Mouse (Mus musculus) retina, postnatal 1 day (tissue): ENCODE results near the gene Wdr63.
"Not testable (repeated sequence)": the region's sequence is repeated elsewhere in the genome, so short reads cannot be mapped to it uniquely, and the experiment has no call there.

Experiments used
- DNase-seq: peaks from one replicate; pipeline ENCODE4 v3.0.0-alpha.2; 2012

Gene Wdr63

DNA sequence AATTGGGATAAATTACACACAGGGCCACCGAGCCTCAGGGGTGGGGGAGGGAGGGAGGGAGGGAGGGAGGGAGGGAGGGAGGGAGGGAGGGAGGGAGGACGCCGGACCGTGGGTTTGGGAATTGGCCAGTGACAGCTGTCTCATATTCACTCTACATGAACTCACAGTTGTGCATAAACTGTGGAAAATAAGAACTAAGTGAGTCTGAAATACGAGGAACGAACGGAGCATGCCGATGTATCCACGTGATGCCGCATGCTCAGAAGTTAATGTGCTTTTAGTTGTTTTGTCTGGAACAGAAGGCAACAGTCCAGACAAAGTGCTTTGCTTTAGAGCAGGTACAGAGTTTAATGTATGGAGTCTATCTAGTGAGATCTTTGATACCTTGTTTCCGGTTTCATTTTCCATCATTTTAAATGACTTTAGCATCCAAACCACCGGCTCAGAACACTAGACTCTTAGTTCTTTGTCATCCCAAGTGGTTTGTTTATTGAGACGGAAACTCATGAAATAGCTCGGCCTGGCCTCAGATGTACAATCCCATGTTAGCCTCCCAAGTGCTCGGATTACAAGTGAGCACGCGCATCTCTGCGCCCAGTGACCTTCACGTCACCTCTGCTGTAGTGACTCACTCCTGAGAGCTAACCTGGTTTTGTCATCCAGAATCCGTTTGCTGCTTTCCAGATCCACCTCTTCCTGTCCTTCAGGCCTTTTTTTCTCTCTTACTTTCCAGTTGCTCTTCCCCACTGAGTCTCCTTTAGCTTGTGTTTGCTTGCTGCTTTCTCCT lies 97.9 kb downstream of the Wdr63 start:
- DNase-seq, result peak; percentile 21

DNA sequence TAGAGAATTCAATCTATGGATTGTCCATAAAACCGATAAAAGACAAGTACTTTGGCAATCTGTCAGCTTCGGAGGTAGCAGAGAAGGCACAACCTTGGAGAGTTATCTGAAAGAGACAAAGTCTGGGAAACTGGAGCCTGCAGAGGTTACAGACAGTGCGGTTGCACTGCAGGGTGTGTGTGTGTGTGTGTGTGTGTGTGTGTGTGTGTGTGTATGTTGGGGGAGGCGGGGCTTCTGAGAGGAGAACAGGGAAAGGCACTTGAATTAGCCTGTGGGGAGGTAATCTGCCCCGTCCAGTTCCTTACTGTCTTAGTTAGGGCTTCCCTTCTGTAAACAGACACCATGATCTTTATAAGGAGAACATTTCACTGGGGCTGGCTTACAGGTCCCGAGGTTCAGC lies 100.1 kb downstream of the Wdr63 start:
- no peak for DNase-seq

DNA sequence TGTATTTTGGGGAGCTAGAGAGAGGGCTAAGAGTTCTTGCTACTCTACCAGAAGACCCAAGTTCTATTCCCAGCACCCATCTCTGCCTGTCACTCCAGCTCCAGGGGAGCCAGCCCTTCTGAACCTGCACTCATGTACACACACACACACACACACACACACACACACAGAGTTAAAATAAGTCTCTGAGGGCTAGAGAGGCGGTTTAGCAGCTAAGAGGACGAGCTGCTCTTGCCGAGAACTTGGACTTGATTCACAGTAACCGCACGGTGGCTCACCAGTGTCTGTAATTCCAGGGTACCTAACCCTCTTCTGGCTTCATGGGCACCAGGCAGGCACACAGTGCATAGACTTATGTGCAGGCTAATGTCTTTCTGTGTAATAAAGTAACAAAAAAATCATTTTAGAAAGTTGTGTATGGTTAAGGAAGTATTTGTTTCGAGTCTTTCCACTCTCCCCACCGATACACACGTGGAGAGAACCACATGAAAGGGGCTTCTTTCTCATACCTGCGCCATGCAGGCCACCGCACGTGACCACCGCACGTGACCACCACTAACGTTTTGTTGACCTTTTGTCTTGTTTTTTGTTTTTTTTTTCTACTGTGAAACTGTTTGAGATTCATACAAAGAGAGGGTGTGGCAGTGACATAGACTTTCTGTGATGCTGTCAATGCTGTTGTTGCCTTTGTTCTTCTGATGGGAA lies 103.4 kb downstream of the Wdr63 start:
- no peak for DNase-seq

DNA sequence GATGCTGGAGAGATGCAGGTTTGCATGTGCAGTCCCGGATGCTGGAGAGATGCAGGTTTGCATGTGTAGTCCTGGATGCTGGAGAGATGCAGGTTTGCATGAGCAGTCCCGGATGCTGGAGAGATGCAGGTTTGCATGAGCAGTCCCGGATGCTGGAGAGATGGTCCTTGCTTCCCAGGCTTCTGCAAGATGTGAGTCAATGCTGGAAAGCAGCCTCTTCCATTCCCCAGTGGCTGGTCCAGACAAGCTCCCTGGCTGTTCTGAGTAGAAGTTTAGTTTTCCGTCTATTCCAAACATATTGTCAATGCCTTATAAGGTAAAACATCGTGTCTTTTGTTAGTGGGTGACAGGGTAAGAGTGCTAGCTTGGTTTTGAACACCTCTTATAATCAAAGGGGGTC lies 111.4 kb downstream of the Wdr63 start:
- DNase-seq, result not testable (repeated sequence)

DNA sequence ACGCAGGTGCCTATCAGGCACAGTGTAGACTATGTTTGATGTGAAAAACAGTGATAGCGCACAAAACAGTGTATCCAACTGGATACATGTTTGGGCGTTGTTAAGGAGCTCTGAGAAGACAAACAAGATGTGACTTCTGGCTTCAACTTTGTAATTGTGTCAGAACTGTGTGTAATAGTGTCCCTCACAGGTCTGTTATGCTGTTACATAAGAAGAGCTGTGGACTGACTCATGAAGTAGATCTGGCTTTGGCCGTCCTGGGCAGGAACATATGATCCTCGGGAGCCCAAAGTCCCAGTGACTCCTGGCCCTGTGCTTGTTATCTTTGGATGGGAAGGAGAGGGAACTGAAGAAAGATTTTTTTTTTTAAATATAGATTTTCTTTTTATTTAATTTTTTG lies 112.4 kb downstream of the Wdr63 start:
- DNase-seq, result no peak

DNA sequence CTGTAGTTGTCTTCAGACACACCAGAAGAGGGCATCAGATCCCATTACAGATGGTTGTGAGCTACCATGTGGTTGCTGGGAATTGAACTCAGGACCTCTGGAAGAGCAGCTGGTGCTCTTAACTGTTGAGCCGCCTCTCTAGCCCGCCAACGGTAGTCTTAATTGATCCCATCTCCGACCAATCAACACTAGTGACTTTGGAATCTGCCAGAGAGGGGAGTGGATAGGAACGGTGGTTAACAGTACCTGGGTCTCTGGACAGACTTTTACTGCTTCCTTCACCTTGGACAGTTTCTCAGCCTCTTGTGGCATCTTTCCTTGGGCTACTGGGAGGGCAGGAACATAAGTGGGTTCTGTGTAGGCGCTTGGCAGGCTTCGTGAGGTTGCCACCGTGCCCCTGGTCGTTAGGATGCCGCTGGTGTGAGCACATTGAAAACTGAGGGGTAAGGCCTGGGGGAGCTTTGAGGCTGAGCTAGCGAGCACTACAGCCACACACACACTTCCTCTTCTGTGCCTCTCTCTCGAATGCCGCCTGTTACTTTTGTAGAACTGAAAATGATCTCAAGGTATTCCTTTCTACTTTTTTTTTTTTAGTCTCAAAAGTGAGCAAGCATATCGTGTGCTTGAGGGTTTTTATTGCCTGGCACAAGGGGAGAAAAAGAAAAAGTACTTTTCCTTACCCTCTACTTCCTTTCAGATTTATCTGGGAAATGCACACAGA lies 114.3 kb downstream of the Wdr63 start:
- DNase-seq, result no peak

DNA sequence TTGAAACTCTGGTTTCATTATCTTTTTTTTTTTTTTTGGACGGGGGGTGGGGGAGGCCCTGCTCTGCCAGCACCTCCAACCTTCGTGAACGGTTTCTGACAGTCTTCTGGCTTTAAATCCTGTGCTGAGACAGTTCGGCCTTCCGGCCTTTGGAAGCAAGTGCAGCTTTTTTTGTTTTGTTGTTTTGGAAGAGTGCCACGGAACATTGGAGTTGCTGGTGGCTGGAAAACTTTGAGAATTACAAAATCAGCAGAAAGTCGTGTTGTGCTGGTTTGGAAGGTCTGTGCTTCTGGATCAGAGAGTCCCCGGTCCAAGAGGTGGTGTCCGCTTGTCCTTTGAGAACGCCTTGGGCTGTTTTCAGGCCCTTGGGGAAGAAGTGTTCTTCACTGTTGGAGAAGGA lies 115.1 kb downstream of the Wdr63 start:
- DNase-seq, result no peak

DNA sequence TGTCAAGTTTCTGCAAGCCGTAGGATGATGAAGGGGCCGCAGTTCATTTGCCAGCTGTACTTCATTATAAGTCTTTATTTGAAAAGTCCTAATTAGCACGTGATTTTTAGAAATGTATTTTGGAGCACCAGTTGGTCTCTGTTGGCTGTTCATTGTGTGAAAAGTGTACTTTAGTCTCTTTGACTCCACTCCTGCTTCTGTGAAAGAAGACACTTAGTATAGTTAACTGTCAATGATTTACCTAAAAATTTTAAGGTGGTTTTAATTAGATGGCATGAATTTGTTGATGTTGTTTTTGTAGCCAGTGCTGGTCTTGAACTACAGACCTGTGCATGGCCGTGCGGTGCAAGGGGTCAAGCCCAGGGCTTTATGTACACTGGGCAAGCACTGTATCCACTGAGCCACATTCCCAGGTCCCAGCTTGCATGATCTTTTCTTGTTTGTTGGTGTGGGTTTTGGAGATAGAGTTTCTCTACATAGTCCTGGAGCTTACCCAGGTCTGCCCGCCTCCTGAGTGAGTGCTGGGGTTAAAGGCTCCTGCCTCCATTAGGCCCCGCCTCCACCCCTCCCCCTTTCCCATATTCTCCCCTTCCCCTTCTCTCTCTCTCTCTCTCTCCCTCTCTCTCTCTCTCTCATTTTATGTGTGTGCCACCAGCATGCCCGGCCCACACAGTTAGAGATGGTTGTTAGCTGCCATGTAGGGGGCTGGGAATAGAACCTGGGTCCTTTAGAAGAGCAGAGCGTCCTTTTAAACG lies 115.8 kb downstream of the Wdr63 start:
- DNase-seq, result no peak

DNA sequence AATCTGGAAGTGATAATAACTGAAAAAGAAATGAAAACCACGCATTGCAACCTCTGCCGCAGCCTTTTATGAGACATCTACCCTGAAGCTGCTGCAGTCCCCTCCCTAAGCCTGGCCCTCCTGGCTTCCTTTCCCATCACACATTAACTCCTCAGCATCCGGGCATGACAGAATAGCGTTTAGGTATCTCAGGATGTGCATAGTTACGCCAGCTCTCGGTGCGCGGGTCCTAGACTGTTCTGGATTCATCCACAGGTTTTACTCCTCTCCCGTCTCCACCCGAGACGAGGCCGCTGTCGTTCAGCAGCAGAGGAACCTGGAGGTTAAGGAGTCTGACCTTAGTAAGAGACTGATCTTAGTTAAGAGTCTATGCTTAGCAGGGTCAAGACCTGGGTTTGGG lies 116.8 kb downstream of the Wdr63 start:
- DNase-seq, result no peak
